12 mouse cellular contexts compared by ENCODE assay signal in genomic region chr2:71866565-71866964, GRCm38 (mm10). TPM values are rescaled to one million over a fixed set of nuclear protein-coding genes. Genes with fewer than 3 reads are reported as not detected.
DNase-seq lines count a peak whose midpoint lies in the region; ATAC-seq lines count a peak whose summit lies in the region.
"Had no signal": no experiment of that assay in that cellular context is flagged by ENCODE, and none has a peak within 500 bp of the region (broad histone marks: within the 10 kb centered on the region; RNA-seq: fewer than 3 reads in every experiment).

No protein-coding gene starts in this region.

- no peak overlapping the region for H3K4me2 ChIP-seq in kidney, embryonic 15.5 days
- no peak overlapping the region for H3K4me2 ChIP-seq in midbrain, embryonic 14.5 days (ENCODE audit: low read length)
- H3K4me2 ChIP-seq: lung, embryonic 15.5 days; neural tube, embryonic 13.5 days had no signal

- H3K9me3 ChIP-seq in kidney, embryonic 15.5 days (replicated peaks), result no peaks in the 10 kb centered on the region
- no peaks in the 10 kb centered on the region for H3K9me3 ChIP-seq in midbrain, embryonic 14.5 days (ENCODE audit: control insufficient read depth, low read length)
- H3K9me3 ChIP-seq: lung, embryonic 15.5 days; neural tube, embryonic 13.5 days had no signal

- H3K36me3 ChIP-seq in kidney, embryonic 15.5 days, result no peaks in the 10 kb centered on the region
- no peaks in the 10 kb centered on the region for H3K36me3 ChIP-seq in midbrain, embryonic 14.5 days (ENCODE audit: control insufficient read depth, insufficient read depth, low read length)
- H3K36me3 ChIP-seq: lung, embryonic 15.5 days; neural tube, embryonic 13.5 days had no signal

- 42% methylated on average over 1 of the region's 1 CpGs for WGBS in kidney, embryonic 15.5 days
- 76% methylated on average over 1 of the region's 1 CpGs for WGBS in midbrain, embryonic 14.5 days

- no peak for DNase-seq in kidney, adult 8-10 months
- peak; percentile 43 to 47 for DNase-seq in B cell, adult 2 months
- DNase-seq in T-cell, adult 2 months (ENCODE audit: low spot score), result peak; percentile 76
- DNase-seq in midbrain, embryonic 14.5 days, result no peak
- no peak for DNase-seq in adrenal gland, postnatal 4 days (ENCODE audit: low spot score in 2 of 2)
- no peak for DNase-seq in adrenal gland, postnatal 25 days
- DNase-seq: cerebellum, adult 18-20 months had no signal

- H3K9ac ChIP-seq in kidney, embryonic 15.5 days, result no peak overlapping the region
- H3K9ac ChIP-seq in midbrain, embryonic 14.5 days (replicated peaks; ENCODE audit: low read length), result no peak overlapping the region
- H3K9ac ChIP-seq: lung, embryonic 15.5 days; neural tube, embryonic 13.5 days had no signal

- H3K27me3 ChIP-seq in kidney, embryonic 15.5 days, result no peaks in the 10 kb centered on the region
- H3K27me3 ChIP-seq in midbrain, embryonic 14.5 days (ENCODE audit: control insufficient read depth, insufficient read depth, low read length), result no peaks in the 10 kb centered on the region
- H3K27me3 ChIP-seq: lung, embryonic 15.5 days; neural tube, embryonic 13.5 days; Patski had no signal

- H3K4me1 ChIP-seq in kidney, embryonic 15.5 days, result peaks cover 30% of the 10 kb centered on the region
- H3K4me1 ChIP-seq in midbrain, embryonic 14.5 days (ENCODE audit: control insufficient read depth, insufficient read depth, low read length), result no peaks in the 10 kb centered on the region
- H3K4me1 ChIP-seq: neural tube, embryonic 13.5 days had no signal

- H3K4me3 ChIP-seq in kidney, embryonic 15.5 days (replicated peaks), result no peak overlapping the region
- no peak overlapping the region for H3K4me3 ChIP-seq in midbrain, embryonic 14.5 days (replicated peaks; ENCODE audit: low read depth, low read length)
- H3K4me3 ChIP-seq: lung, embryonic 15.5 days; neural tube, embryonic 13.5 days had no signal

- peak overlapping the region; percentile 73 for H3K27ac ChIP-seq in kidney, embryonic 15.5 days
- no peak overlapping the region for H3K27ac ChIP-seq in midbrain, embryonic 14.5 days (replicated peaks; ENCODE audit: low read depth, low read length)
- H3K27ac ChIP-seq: lung, embryonic 15.5 days; neural tube, embryonic 13.5 days had no signal

- no peak for ATAC-seq in kidney, embryonic 15.5 days (replicated peaks; ENCODE audit: low FRiP score)
- peak; percentile 71 for ATAC-seq in megakaryocyte, adult 5-6 weeks (ENCODE audit: poor library complexity, severe bottlenecking)
- no peak for ATAC-seq in midbrain, embryonic 14.5 days (ENCODE audit: low FRiP score, low TSS enrichment)
- ATAC-seq: Patski had no signal

RNA-seq across cellular contexts. Expression of gene Pdk1, which starts 6.5 kb away (rescaled TPM):
- 44.4 and 45.2 TPM in 2 replicates for polyA plus RNA-seq in kidney, embryonic 15.5 days (2015; fragmentation: Nextera tagmentation; extraction: Ambion mirVana)
- total RNA-seq in megakaryocyte, adult 5-6 weeks (2015), result 4.7 and 5.7 TPM in 2 replicates
- total RNA-seq in megakaryocyte, adult 5-6 weeks (2017), result 8.6 and 19.8 TPM in 2 replicates
- polyA plus RNA-seq in midbrain, embryonic 14.5 days (2014; fragmentation: Nextera tagmentation; extraction: Ambion mirVana), result 14.6 and 23.2 TPM in 2 replicates
- 10 to 100 TPM; 47.4 to 60.1 TPM for total RNA-seq in adrenal gland, postnatal 4 days (2021)
- total RNA-seq in adrenal gland, postnatal 25 days (2021), result 33.8 and 44.4 TPM in 2 replicates

Comparison
In these comparisons a context has a peak if more than half of its experiments do, and no peak if none do; other contexts are left out.
1. DNase-seq: peak in B cell, adult 2 months (2 of 2) and T-cell, adult 2 months (single experiment); none in kidney, adult 8-10 months (0 of 2), midbrain, embryonic 14.5 days (single experiment), adrenal gland, postnatal 4 days (0 of 2) and adrenal gland, postnatal 25 days (single experiment).